Mouse (Mus musculus): ENCODE results near the gene Stk39.

Gene Stk39

GRCm38 (mm10) chr2:68219823-68220222 is 252.2 kb downstream of the Stk39 start:
- DNase-seq, result no peak

- DNase-seq, result no peak
These were observed 256.9 kb downstream of the Stk39 start for GRCm38 (mm10) chr2:68215176-68215575.

GRCm38 (mm10) chr2:68214400-68214799 is 257.7 kb downstream of the Stk39 start:
- DNase-seq, result no peak

DNA sequence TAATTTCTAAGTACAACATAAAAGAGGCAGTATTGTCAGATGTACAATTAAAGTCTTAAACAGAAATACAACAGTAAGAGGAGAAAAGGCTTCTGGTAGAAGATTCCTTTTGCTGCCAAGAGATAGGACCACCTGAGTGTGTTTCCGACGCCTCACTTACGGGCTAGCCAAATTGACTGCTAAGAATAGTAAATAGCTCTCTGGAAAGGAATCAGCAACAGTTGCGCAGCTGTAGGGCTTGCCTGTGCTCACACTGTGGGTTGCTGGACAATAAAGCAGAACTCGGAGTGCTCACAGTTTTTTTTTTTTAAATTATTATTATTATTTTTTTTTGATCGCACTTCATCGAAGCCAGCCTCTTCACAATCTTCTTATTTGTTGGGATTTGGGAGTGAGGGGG is 260.6 kb downstream of the Stk39 start:
- DNase-seq, result no peak

DNA sequence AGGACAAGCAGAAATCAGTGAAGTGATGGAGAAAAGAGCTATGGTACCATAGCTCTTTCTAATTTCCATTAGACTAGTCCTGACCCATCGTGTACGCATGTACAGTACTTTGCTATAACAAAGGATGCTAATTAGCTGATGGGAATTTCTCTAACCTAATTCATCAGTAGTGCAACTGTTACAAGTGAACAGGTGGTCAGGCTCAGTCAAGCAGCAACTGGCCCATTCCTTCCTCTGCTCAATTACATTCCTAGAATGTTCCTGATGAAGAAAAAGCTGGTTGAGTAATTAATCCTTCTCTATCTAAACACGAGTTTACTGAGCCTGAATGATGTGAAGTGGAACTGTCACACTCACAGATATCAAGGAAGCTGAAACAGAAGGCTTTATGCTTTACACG is 275.8 kb downstream of the Stk39 start:
- no peak for DNase-seq

- no peak for DNase-seq
These were observed 277.6 kb downstream of the Stk39 start for GRCm38 (mm10) chr2:68194444-68194843.

- no peak for DNase-seq
These were observed 278.6 kb downstream of the Stk39 start for GRCm38 (mm10) chr2:68193465-68193837.

DNA sequence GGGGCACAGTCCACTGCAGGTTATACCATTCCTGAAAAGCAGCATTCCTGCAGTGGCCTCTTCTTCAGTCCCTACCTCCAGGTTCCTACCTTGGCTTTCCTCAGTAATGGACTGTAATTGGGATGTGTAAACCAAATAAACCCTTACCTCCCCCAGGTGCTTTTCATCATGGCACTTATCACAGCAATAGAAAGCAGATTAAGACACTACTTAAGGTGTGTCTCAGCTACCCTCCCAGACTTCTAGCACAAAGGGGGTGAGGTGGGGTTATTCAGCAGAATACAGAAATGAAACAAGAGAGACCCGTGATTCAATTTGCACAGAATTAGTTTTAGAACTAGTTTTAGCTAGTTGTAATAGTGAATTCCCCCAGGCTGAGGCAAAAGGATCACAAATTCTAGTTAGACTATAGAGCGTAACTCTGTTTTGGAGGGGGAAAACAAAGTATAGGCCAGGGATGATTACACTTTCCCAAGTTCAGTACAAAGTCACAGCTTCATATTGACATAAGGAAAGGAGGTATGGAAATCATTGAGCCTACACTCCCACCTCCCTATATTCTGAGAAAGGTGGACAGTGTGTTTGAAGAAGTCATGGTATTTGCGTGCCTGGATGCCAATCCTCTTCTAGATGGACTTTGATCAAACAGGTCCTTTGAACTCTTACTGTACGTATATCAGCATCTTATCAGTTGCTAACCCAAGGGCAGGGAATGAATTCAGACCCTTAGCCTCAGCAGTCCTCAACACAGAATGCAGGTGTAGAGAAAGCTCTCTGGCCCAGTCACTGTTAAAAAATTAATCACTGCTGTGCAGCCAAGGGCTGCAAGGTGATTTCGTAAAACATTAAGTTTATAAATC is 279.2 kb downstream of the Stk39 start:
- DNase-seq, result no peak

DNA sequence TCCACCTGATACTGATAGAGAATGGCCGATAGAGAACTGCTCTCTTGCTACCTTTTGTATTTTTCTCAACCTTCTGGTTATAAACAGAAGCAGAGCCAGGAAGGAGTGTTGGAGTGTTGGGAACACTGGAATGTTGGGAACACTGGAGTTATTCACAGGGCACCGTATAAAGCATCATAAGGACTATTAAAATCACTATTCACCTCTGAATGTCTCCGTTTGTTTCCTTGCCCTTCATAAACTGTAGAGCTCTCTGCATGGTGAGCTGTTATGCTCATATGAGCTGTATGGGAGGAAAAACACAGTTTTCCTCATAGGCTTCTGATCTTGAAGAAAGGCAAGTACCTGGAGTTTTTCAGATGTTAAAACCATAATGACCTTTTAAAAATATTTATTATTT is 295.6 kb downstream of the Stk39 start:
- DNase-seq, result no peak

DNA sequence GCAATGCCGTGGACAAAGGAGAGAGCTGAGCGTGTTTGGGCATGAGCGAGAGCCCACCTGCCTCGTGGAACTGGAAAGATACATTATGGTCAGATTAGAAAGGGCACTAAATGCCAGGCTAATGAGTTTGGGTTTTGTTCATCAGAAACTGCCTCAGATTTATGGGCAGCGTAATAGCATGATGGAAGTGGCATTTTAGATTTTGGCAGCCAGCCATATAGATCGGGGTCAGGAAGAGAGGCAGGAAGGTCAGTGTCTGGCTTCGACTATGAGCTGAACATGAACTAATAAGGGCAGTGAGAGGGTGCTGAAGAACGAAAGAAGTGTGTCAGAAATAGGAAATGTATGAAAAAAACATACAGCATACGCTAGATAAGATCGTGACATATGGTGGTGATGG is 300.8 kb downstream of the Stk39 start:
- DNase-seq, result no peak

GRCm38 (mm10) chr2:68162012-68162411 is 310.1 kb downstream of the Stk39 start:
- DNase-seq, result no peak

- DNase-seq, result peak; percentile 10 to 11
These were observed 311.5 kb downstream of the Stk39 start for GRCm38 (mm10) chr2:68160566-68160965.
